Mouse (Mus musculus): ENCODE measurements around the gene Smarcb1. TPM values are rescaled to one million over a fixed set of nuclear protein-coding genes. Genes with fewer than 3 reads are reported as not detected.

Gene Smarcb1
- polyA plus RNA-seq (2016; fragmentation: Nextera tagmentation; extraction: Ambion mirVana), result 296 and 298 TPM in 2 replicates

- peak; percentile 90 for ATAC-seq (ENCODE audit: low FRiP score)
- Histone ChIP-seq H3K4me1 (peaks cover 41% of the 10 kb centered on the region), H3K4me3 (peak within 1 kb of the TSS; percentile 73), H3K27ac (peak within 1 kb of the TSS; percentile 98), H3K4me2 (replicated peaks) (peak within 1 kb of the TSS; percentile 78), H3K36me3 (peaks cover 19% of the 10 kb centered on the region), H3K27me3 (no peaks in the 10 kb centered on the region), H3K9ac (peak within 1 kb of the TSS; percentile 90), H3K9me3 (replicated peaks) (no peaks in the 10 kb centered on the region)
- 0% methylated on average over 75 of the region's 76 CpGs for WGBS
Observed at GRCm38 (mm10) chr10:75921026-75921725, at the start of gene Smarcb1. TSS of gene Smarcb1 (minus strand) at chr10:75921617.

- WGBS, result 32% methylated on average over 20 of the region's 20 CpGs
- Histone ChIP-seq H3K4me3 (peak within 1 kb of the TSS; percentile 11; the same call in 1 of the 2 replicates), H3K9ac (no peak within 1 kb of the TSS), H3K4me1 (peaks cover 10% of the 10 kb centered on the region), H3K4me2 (replicated peaks) (peak within 1 kb of the TSS; percentile 42), H3K9me3 (replicated peaks) (no peaks in the 10 kb centered on the region), H3K36me3 (no peaks in the 10 kb centered on the region), H3K27me3 (peaks cover 28% of the 10 kb centered on the region), H3K27ac (no peak within 1 kb of the TSS)
- no peak for ATAC-seq (ENCODE audit: low FRiP score)
Observed at GRCm38 (mm10) chr10:75954381-75954811, 33.0 kb upstream of the Smarcb1 start, which contains the start of gene Gm5134. TSS of gene Gm5134 (plus strand) at chr10:75954514.

GRCm38 (mm10) chr10:75951424-75952050 is 30.1 kb upstream of the Smarcb1 start:
- H3K27me3 ChIP-seq, result peaks cover 35% of the 10 kb centered on the region
- ATAC-seq (ENCODE audit: low FRiP score), result no peak
- peak overlapping the region; percentile 38 for H3K4me3 ChIP-seq
- peak overlapping the region; percentile 79 for H3K4me2 ChIP-seq (replicated peaks)
- H3K9ac ChIP-seq, result peak overlapping the region; percentile 63
- H3K27ac ChIP-seq, result no peak overlapping the region
- H3K9me3 ChIP-seq (replicated peaks), result no peaks in the 10 kb centered on the region
- peaks cover 10% of the 10 kb centered on the region for H3K4me1 ChIP-seq
- no peaks in the 10 kb centered on the region for H3K36me3 ChIP-seq
- 5% methylated on average over 13 of the region's 13 CpGs for WGBS

- Histone ChIP-seq H3K27ac (no peak overlapping the region), H3K27me3 (peaks cover 35% of the 10 kb centered on the region), H3K4me2 (replicated peaks) (peak overlapping the region; percentile 79), H3K36me3 (no peaks in the 10 kb centered on the region), H3K9me3 (replicated peaks) (no peaks in the 10 kb centered on the region), H3K4me1 (peaks cover 10% of the 10 kb centered on the region), H3K4me3 (peak overlapping the region; percentile 38), H3K9ac (peak overlapping the region; percentile 63)
- ATAC-seq (ENCODE audit: low FRiP score), result peak; percentile 61
- 3% methylated on average over 23 of the region's 23 CpGs for WGBS
Observed at GRCm38 (mm10) chr10:75950791-75951210, 29.4 kb upstream of the Smarcb1 start.

- Histone ChIP-seq H3K27me3 (peaks cover 32% of the 10 kb centered on the region), H3K4me1 (peaks cover 11% of the 10 kb centered on the region), H3K9ac (no peak overlapping the region), H3K27ac (no peak overlapping the region), H3K9me3 (replicated peaks) (no peaks in the 10 kb centered on the region), H3K4me3 (no peak overlapping the region), H3K4me2 (replicated peaks) (no peak overlapping the region), H3K36me3 (no peaks in the 10 kb centered on the region)
- WGBS, result 81% methylated on average over 22 of the region's 22 CpGs
- no peak for ATAC-seq (ENCODE audit: low FRiP score)
Observed at GRCm38 (mm10) chr10:75949053-75950045, 27.9 kb upstream of the Smarcb1 start.

- Histone ChIP-seq H3K4me1 (peaks cover 20% of the 10 kb centered on the region), H3K9me3 (replicated peaks) (no peaks in the 10 kb centered on the region), H3K9ac (no peak overlapping the region), H3K4me3 (no peak overlapping the region), H3K36me3 (no peaks in the 10 kb centered on the region), H3K4me2 (replicated peaks) (no peak overlapping the region), H3K27ac (no peak overlapping the region), H3K27me3 (peaks cover 26% of the 10 kb centered on the region)
- ATAC-seq (ENCODE audit: low FRiP score), result no peak
- WGBS, result 81% methylated on average over 5 of the region's 5 CpGs
Observed at GRCm38 (mm10) chr10:75948079-75948478, 26.7 kb upstream of the Smarcb1 start.

- Histone ChIP-seq H3K36me3 (no peaks in the 10 kb centered on the region), H3K4me1 (peaks cover 16% of the 10 kb centered on the region), H3K27ac (no peak overlapping the region), H3K9me3 (replicated peaks) (no peaks in the 10 kb centered on the region), H3K27me3 (peaks cover 21% of the 10 kb centered on the region), H3K9ac (no peak overlapping the region), H3K4me2 (replicated peaks) (no peak overlapping the region), H3K4me3 (no peak overlapping the region)
- no peak for ATAC-seq (ENCODE audit: low FRiP score)
- 83% methylated on average over 7 of the region's 7 CpGs for WGBS
Observed at GRCm38 (mm10) chr10:75945896-75946295, 24.5 kb upstream of the Smarcb1 start.

- 88% methylated on average over 7 of the region's 7 CpGs for WGBS
- Histone ChIP-seq H3K4me2 (replicated peaks) (no peak overlapping the region), H3K9me3 (replicated peaks) (no peaks in the 10 kb centered on the region), H3K27me3 (peaks cover 17% of the 10 kb centered on the region), H3K27ac (no peak overlapping the region), H3K9ac (no peak overlapping the region), H3K4me3 (no peak overlapping the region), H3K4me1 (peaks cover 10% of the 10 kb centered on the region; the same call in 1 of the 2 replicates), H3K36me3 (no peaks in the 10 kb centered on the region)
- ATAC-seq (ENCODE audit: low FRiP score), result no peak
Observed at GRCm38 (mm10) chr10:75945213-75945612, 23.8 kb upstream of the Smarcb1 start.

GRCm38 (mm10) chr10:75944066-75944772 is 22.8 kb upstream of the Smarcb1 start:
- 15% methylated on average over 11 of the region's 11 CpGs for WGBS
- Histone ChIP-seq H3K9me3 (replicated peaks) (no peaks in the 10 kb centered on the region), H3K27ac (peak overlapping the region; percentile 60), H3K4me1 (peaks cover 15% of the 10 kb centered on the region; the same call in 1 of the 2 replicates), H3K27me3 (peaks cover 13% of the 10 kb centered on the region), H3K4me3 (no peak overlapping the region), H3K9ac (no peak overlapping the region), H3K36me3 (no peaks in the 10 kb centered on the region), H3K4me2 (replicated peaks) (no peak overlapping the region)
- peak; percentile 54; the same call in 1 of the 2 replicates for ATAC-seq (ENCODE audit: low FRiP score)

GRCm38 (mm10) chr10:75942736-75943477 is 21.5 kb upstream of the Smarcb1 start, which contains the start of gene Vpreb3:
TSS of gene Vpreb3 (plus strand) at chr10:75943057.
- WGBS, result 76% methylated on average over 15 of the region's 15 CpGs
- Histone ChIP-seq H3K4me3 (no peak within 1 kb of the TSS), H3K4me2 (replicated peaks) (no peak within 1 kb of the TSS), H3K36me3 (no peaks in the 10 kb centered on the region), H3K27ac (peak within 1 kb of the TSS; percentile 60), H3K9ac (no peak within 1 kb of the TSS), H3K4me1 (peaks cover 16% of the 10 kb centered on the region; the same call in 1 of the 2 replicates), H3K27me3 (peaks cover 15% of the 10 kb centered on the region), H3K9me3 (replicated peaks) (no peaks in the 10 kb centered on the region)
- no peak for ATAC-seq (ENCODE audit: low FRiP score)
